Mouse (Mus musculus): ENCODE data around the gene Atp1b3.
"Not testable (repeated sequence)": the region's sequence is repeated elsewhere in the genome, so short reads cannot be mapped to it uniquely, and the experiment has no call there.

Atp1b3 gene

GRCm38 (mm10) chr9:96363581-96364140, 581 bp downstream of the Atp1b3 start:
- in situ Hi-C loops (cut with MboI, MseI), result no loop called here

- in situ Hi-C loops (cut with MboI, MseI), result no loop called here
Measured at GRCm38 (mm10) chr9:96360056-96360455, 4.2 kb downstream of the Atp1b3 start.

- in situ Hi-C loops (cut with MboI, MseI), result no loop called here
Measured at GRCm38 (mm10) chr9:96353799-96354198, 10.4 kb downstream of the Atp1b3 start.

- in situ Hi-C loops (cut with MboI, MseI), result no loop called here
Measured at GRCm38 (mm10) chr9:96353121-96353769, 11.0 kb downstream of the Atp1b3 start.

GRCm38 (mm10) chr9:96351771-96352170, 12.5 kb downstream of the Atp1b3 start:
- in situ Hi-C loops (cut with MboI, MseI), result not testable (repeated sequence)

- in situ Hi-C loops (cut with MboI, MseI), result no loop called here
Measured at GRCm38 (mm10) chr9:96350476-96350875, 13.8 kb downstream of the Atp1b3 start.

- in situ Hi-C loops (cut with MboI, MseI), result no loop called here
Measured at GRCm38 (mm10) chr9:96350010-96350409, 14.2 kb downstream of the Atp1b3 start.

GRCm38 (mm10) chr9:96348885-96349284, 15.4 kb downstream of the Atp1b3 start:
- in situ Hi-C loops (cut with MboI, MseI), result no loop called here

- in situ Hi-C loops (cut with MboI, MseI), result no loop called here
Measured at GRCm38 (mm10) chr9:96345750-96346149, 18.5 kb downstream of the Atp1b3 start.

- in situ Hi-C loops (cut with MboI, MseI), result no loop called here
Measured at GRCm38 (mm10) chr9:96331146-96331545, 33.1 kb downstream of the Atp1b3 start.

GRCm38 (mm10) chr9:96328226-96328625, 36.0 kb downstream of the Atp1b3 start:
- in situ Hi-C loops (cut with MboI, MseI), result no loop called here

- in situ Hi-C loops (cut with MboI, MseI), result no loop called here
Measured at GRCm38 (mm10) chr9:96326496-96326923, 37.7 kb downstream of the Atp1b3 start.

GRCm38 (mm10) chr9:96324502-96324901, 39.7 kb downstream of the Atp1b3 start:
- in situ Hi-C loops (cut with MboI, MseI), result no loop called here

GRCm38 (mm10) chr9:96322411-96323152, 41.7 kb downstream of the Atp1b3 start:
- in situ Hi-C loops (cut with MboI, MseI), result no loop called here

- in situ Hi-C loops (cut with MboI, MseI), result no loop called here
Measured at GRCm38 (mm10) chr9:96320551-96320980, 43.7 kb downstream of the Atp1b3 start.

GRCm38 (mm10) chr9:96319333-96319732, 44.9 kb downstream of the Atp1b3 start:
- in situ Hi-C loops (cut with MboI, MseI), result no loop called here

GRCm38 (mm10) chr9:96312074-96312473, 52.2 kb downstream of the Atp1b3 start:
- in situ Hi-C loops (cut with MboI, MseI), result no loop called here

GRCm38 (mm10) chr9:96308816-96309215, 55.4 kb downstream of the Atp1b3 start:
- in situ Hi-C loops (cut with MboI, MseI), result no loop called here

GRCm38 (mm10) chr9:96299324-96300008, 64.8 kb downstream of the Atp1b3 start:
- in situ Hi-C loops (cut with MboI, MseI), result loop anchor here (25.0 kb wide), 1 partner anchor 188 kb away; the partner anchor contains the start of gene Rnf7

- in situ Hi-C loops (cut with MboI, MseI), result loop anchor here (25.0 kb wide), 1 partner anchor 195 kb away; the partner anchor contains the start of gene Rnf7
Measured at GRCm38 (mm10) chr9:96292144-96292543, 72.1 kb downstream of the Atp1b3 start.

GRCm38 (mm10) chr9:96284916-96285315, 79.3 kb downstream of the Atp1b3 start:
- in situ Hi-C loops (cut with MboI, MseI), result loop anchor here (10.0 to 25.0 kb wide), 2 partner anchors 202 to 370 kb away; partner anchors contain the start of gene Rnf7
